Mouse (Mus musculus): ENCODE measurements around the gene Eef1a1.

- TF ChIP-seq EP300 (IDR thresholded peaks at IDR 0.05; ENCODE audit: low read depth) (no peak), CTCF (IDR thresholded peaks at IDR 0.05; ENCODE audit: low read depth) (no peak)
Observed at GRCm38 (mm10) chr9:78526206-78526605, 37.3 kb upstream of the Eef1a1 start.
